Mouse (Mus musculus): ENCODE measurements at regions not wholly inside any gene's neighbourhood (a gene's known extent, or its start where the extent isn't known, plus 50 kb on each side); places are given as distances from the start of the nearest gene placed in this dataset.

DNA sequence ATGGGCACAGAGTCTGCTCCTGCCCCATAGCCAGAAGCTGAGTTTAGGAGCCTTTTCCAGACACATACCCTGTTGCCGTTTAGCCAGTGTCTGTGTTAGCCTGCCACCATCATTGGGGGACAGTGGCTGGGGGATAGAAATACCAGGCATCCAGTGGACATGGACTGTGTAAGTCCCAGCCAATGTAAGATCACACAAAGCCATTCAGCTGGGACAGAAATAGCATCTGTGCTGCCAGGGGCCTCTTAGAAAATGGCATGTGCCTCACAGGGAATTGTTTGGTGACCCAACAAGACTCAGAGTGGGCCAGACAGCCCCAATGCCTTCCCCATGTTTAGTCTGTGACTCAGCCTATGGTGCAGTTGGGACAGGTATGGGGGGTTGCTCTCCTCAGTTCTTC lies 71.5 kb upstream of the Adgra1 start:
- no peak for TF ChIP-seq POLR2A (IDR thresholded peaks at IDR 0.05; ENCODE audit: insufficient read depth, low read depth, low read length)
- TF ChIP-seq CTCF (IDR thresholded peaks at IDR 0.05; ENCODE audit: insufficient read depth, low read depth, low read length), result no peak

All from olfactory bulb, adult 2 months (tissue).